ENCODE assay signal across 7 mouse cellular contexts in the genomic region with DNA sequence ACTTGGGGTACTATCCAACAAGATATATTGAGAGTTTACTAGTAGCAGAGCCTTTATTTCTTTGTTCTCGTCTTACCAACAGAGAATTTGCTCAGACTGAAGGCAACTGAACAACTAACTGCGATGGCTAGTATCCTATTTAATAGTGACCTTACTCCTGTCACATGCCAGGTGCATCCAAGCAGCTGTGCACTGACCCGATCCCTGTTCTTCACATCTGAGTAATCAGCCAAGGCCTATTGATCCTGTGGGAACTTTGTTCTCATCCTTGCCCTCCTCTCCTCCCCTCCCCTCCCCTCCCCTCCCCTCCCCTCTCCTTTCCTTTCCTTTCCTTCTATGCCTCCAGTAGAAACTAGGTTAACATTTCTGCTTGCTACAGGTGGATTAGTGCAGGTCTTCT. TPM values are rescaled to one million over a fixed set of nuclear protein-coding genes. Genes with fewer than 3 reads are reported as not detected.
DNase-seq lines count a peak whose midpoint lies in the region; ATAC-seq and TF ChIP-seq lines count a peak whose summit lies in the region.

No protein-coding gene starts in this region.

- no peaks in the 10 kb centered on the region for H3K27me3 ChIP-seq in lung, embryonic 14.5 days (ENCODE audit: insufficient read depth, low read length)
- H3K27me3 ChIP-seq in forebrain, embryonic 14.5 days (replicated peaks; ENCODE audit: control insufficient read depth, insufficient read depth, low read length), result no peaks in the 10 kb centered on the region
- no peaks in the 10 kb centered on the region for H3K27me3 ChIP-seq in limb, embryonic 12.5 days
- H3K27me3 ChIP-seq in neural tube, embryonic 12.5 days (replicated peaks), result no peaks in the 10 kb centered on the region

- no peaks in the 10 kb centered on the region for H3K4me1 ChIP-seq in lung, embryonic 14.5 days (ENCODE audit: insufficient read depth)
- peaks cover 4% of the 10 kb centered on the region; the same call in 1 of the 2 replicates for H3K4me1 ChIP-seq in forebrain, embryonic 14.5 days (ENCODE audit: control insufficient read depth, insufficient read depth, low read length)
- H3K4me1 ChIP-seq in limb, embryonic 12.5 days (replicated peaks), result no peaks in the 10 kb centered on the region; the same call in 1 of the 2 replicates
- 0 out of 2 replicates have a peak, but pooled peaks cover 4% of the 10 kb centered on the region for H3K4me1 ChIP-seq in neural tube, embryonic 12.5 days

- no peak overlapping the region for H3K9ac ChIP-seq in lung, embryonic 14.5 days
- H3K9ac ChIP-seq in forebrain, embryonic 14.5 days (ENCODE audit: low read length), result no peak overlapping the region
- H3K9ac ChIP-seq in limb, embryonic 12.5 days (replicated peaks), result no peak overlapping the region
- H3K9ac ChIP-seq in neural tube, embryonic 12.5 days, result no peak overlapping the region

- H3K4me2 ChIP-seq in lung, embryonic 14.5 days, result peak overlapping the region; percentile 64
- peak overlapping the region; percentile 53 for H3K4me2 ChIP-seq in forebrain, embryonic 14.5 days (ENCODE audit: low read length)
- H3K4me2 ChIP-seq in limb, embryonic 12.5 days, result peak overlapping the region; percentile 59
- H3K4me2 ChIP-seq in neural tube, embryonic 12.5 days (replicated peaks), result peak overlapping the region; percentile 34

- H3K4me3 ChIP-seq in lung, embryonic 14.5 days (ENCODE audit: low read depth, low read length), result peak overlapping the region; percentile 53
- H3K4me3 ChIP-seq in forebrain, embryonic 14.5 days (ENCODE audit: low read depth, low read length), result no peak overlapping the region
- H3K4me3 ChIP-seq in limb, embryonic 12.5 days (replicated peaks), result no peak overlapping the region
- H3K4me3 ChIP-seq in neural tube, embryonic 12.5 days, result no peak overlapping the region

- 91% methylated on average over 3 of the region's 3 CpGs for WGBS in lung, embryonic 14.5 days
- WGBS in forebrain, embryonic 14.5 days, result 90% methylated on average over 3 of the region's 3 CpGs
- 97% methylated on average over 3 of the region's 3 CpGs for WGBS in limb, embryonic 12.5 days
- WGBS in neural tube, embryonic 12.5 days, result 88% methylated on average over 3 of the region's 3 CpGs

- no peaks in the 10 kb centered on the region for H3K9me3 ChIP-seq in lung, embryonic 14.5 days (ENCODE audit: low read depth, low read length)
- no peaks in the 10 kb centered on the region for H3K9me3 ChIP-seq in forebrain, embryonic 14.5 days (replicated peaks; ENCODE audit: control insufficient read depth, low read length)
- H3K9me3 ChIP-seq in limb, embryonic 12.5 days, result no peaks in the 10 kb centered on the region
- no peaks in the 10 kb centered on the region for H3K9me3 ChIP-seq in neural tube, embryonic 12.5 days

- H3K27ac ChIP-seq in lung, embryonic 14.5 days (ENCODE audit: low read depth), result no peak overlapping the region
- no peak overlapping the region for H3K27ac ChIP-seq in forebrain, embryonic 14.5 days (ENCODE audit: low read depth, low read length)
- H3K27ac ChIP-seq in limb, embryonic 12.5 days, result no peak overlapping the region
- H3K27ac ChIP-seq in neural tube, embryonic 12.5 days, result no peak overlapping the region

- H3K36me3 ChIP-seq in lung, embryonic 14.5 days (ENCODE audit: insufficient read depth), result peaks cover 16% of the 10 kb centered on the region; the same call in 1 of the 2 replicates
- peaks cover 8% of the 10 kb centered on the region; the same call in 1 of the 2 replicates for H3K36me3 ChIP-seq in forebrain, embryonic 14.5 days (ENCODE audit: control insufficient read depth, insufficient read depth, low read length)
- H3K36me3 ChIP-seq in limb, embryonic 12.5 days, result peaks cover 19% of the 10 kb centered on the region
- peaks cover 15% of the 10 kb centered on the region for H3K36me3 ChIP-seq in neural tube, embryonic 12.5 days

- no peak for ATAC-seq in lung, embryonic 14.5 days (ENCODE audit: insufficient read depth)
- no peak for ATAC-seq in forebrain, embryonic 14.5 days
- ATAC-seq in limb, embryonic 12.5 days (ENCODE audit: insufficient number of reproducible peaks, insufficient read depth, low FRiP score, low TSS enrichment, low read depth), result no peak
- no peak for ATAC-seq in neural tube, embryonic 12.5 days (ENCODE audit: low FRiP score, low read depth)

- no peak for TF ChIP-seq CTCF in lung, embryonic 14.5 days (IDR thresholded peaks at IDR 0.05; ENCODE audit: low read depth)

- DNase-seq in lung, embryonic 14.5 days, result no peak
- no peak for DNase-seq in lung, adult 18-20 months
- no peak for DNase-seq in forebrain, embryonic 14.5 days (ENCODE audit: low spot score)
- no peak for DNase-seq in urinary bladder, postnatal 4 days (ENCODE audit: low spot score in 2 of 2)
- DNase-seq in thymus, adult 18-20 months, result no peak

RNA-seq across cellular contexts. Expression of a gene that starts 1.7 kb away (rescaled TPM):
- 26.9 and 28.1 TPM in 2 replicates for polyA plus RNA-seq in lung, embryonic 14.5 days (2014; fragmentation: Nextera tagmentation; extraction: Ambion mirVana)
- 35.4 and 49.6 TPM in 2 replicates for polyA plus RNA-seq in forebrain, embryonic 14.5 days (2014; fragmentation: Nextera tagmentation; extraction: Ambion mirVana)
- polyA plus RNA-seq in limb, embryonic 12.5 days (2016; fragmentation: Nextera tagmentation; extraction: Ambion mirVana), result 39.3 and 43.7 TPM in 2 replicates
- 50.7 and 53.0 TPM in 2 replicates for polyA plus RNA-seq in neural tube, embryonic 12.5 days (2016; fragmentation: Nextera tagmentation; extraction: Ambion mirVana)
